Mouse (Mus musculus): Measurements from ENCODE around the gene Bcl2l11.

Gene Bcl2l11

DNA sequence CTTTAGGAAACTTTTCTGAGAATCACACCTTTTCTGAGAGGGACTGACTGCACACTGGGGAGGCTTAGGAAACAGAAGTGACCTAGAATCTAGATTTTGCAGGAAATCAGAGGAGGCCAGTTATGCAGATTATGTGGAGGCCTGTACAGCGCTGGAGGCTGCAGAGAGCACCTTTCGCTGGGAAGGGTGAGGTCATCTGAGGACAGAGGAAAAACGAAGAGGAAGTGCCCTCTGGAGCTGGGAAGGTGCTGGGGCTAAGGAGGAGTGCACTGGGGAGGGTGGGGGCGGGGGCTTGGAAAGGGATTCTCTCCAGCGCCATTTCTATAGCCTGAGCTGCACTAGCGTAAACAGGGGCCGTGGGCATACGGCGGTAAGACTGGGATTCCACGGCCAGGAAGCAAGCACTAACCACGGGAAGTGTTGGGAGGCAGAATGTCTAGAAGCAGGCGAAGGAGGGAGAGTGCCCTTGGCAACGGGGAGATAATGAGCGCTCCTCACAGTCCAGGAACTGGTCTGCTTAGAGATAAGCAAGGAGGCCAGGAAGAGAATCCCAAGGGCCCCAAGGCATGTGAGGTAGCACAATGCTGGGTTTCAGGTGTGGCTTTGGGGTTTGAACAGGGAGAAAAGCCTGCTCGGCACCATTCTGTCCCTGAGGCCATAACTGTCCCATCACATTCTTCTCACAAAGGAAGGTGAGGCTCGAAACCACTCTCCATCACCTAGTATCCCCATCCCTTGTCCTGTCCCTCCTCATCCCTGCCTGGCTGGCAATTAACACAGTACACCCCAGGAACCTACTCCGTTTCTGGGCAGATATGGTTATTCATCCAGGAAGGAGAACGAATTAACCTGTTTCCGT lies 85.4 kb downstream of the Bcl2l11 start:
- no peak for DNase-seq (ENCODE audit: low spot score in 2 of 2)

- no peak for DNase-seq (ENCODE audit: low spot score in 2 of 2)
Measured at GRCm38 (mm10) chr2:128211881-128212209, 86.0 kb downstream of the Bcl2l11 start.

Measured in right cerebral cortex, adult 2 months (tissue).